Mouse (Mus musculus) adrenal gland, postnatal 10 days (tissue): ENCODE measurements at regions not wholly inside any gene's neighbourhood (a gene's known extent, or its start where the extent isn't known, plus 50 kb on each side); places are given as distances from the start of the nearest gene placed in this dataset.

ENCODE experiments used
- DNase-seq: peaks from one replicate; pipeline ENCODE4 v3.0.0; 2021; ENCODE audit warnings: mixed read lengths

- no peak for DNase-seq
Measured at GRCm38 (mm10) chr17:45928903-45929477, 103.2 kb downstream of the Vegfa start.

- DNase-seq = no peak
Measured at GRCm38 (mm10) chr17:45928013-45928412, 104.2 kb downstream of the Vegfa start.

GRCm38 (mm10) chr17:45925845-45926244 lies 106.3 kb downstream of the Vegfa start:
- DNase-seq = peak; percentile 48

- DNase-seq = no peak
Measured at GRCm38 (mm10) chr17:45924595-45924994, 107.6 kb downstream of the Vegfa start.

- DNase-seq = no peak
Measured at GRCm38 (mm10) chr17:45923217-45923730, 108.9 kb downstream of the Vegfa start.

GRCm38 (mm10) chr17:45917647-45918046 lies 114.5 kb downstream of the Vegfa start:
- no peak for DNase-seq

GRCm38 (mm10) chr17:45916937-45917336 lies 115.2 kb downstream of the Vegfa start:
- no peak for DNase-seq

- DNase-seq = no peak
Measured at GRCm38 (mm10) chr17:45914706-45915240, 117.4 kb downstream of the Vegfa start.

- DNase-seq = no peak
Measured at GRCm38 (mm10) chr17:45914237-45914636, 117.9 kb downstream of the Vegfa start.

- no peak for DNase-seq
Measured at GRCm38 (mm10) chr17:45913671-45914070, 118.5 kb downstream of the Vegfa start.

GRCm38 (mm10) chr17:45912165-45912564 lies 120.0 kb downstream of the Vegfa start:
- DNase-seq = no peak

- DNase-seq = no peak
Measured at GRCm38 (mm10) chr17:45911201-45911731, 120.9 kb downstream of the Vegfa start.

- DNase-seq = no peak
Measured at GRCm38 (mm10) chr17:45910245-45910644, 121.9 kb downstream of the Vegfa start.

GRCm38 (mm10) chr17:45907587-45907986 lies 124.6 kb downstream of the Vegfa start:
- no peak for DNase-seq

GRCm38 (mm10) chr17:45905596-45905995 lies 126.6 kb downstream of the Vegfa start:
- DNase-seq = peak; percentile 53

GRCm38 (mm10) chr17:45904251-45904650 lies 127.9 kb downstream of the Vegfa start:
- DNase-seq = no peak

- DNase-seq = no peak
Measured at GRCm38 (mm10) chr17:45903294-45903693, 128.9 kb downstream of the Vegfa start.

GRCm38 (mm10) chr17:45902668-45903067 lies 129.5 kb downstream of the Vegfa start:
- no peak for DNase-seq

GRCm38 (mm10) chr17:45896922-45897302 lies 135.3 kb downstream of the Vegfa start:
- no peak for DNase-seq

GRCm38 (mm10) chr17:45896142-45896921 lies 135.8 kb downstream of the Vegfa start:
- DNase-seq = no peak

GRCm38 (mm10) chr17:45894166-45894565 lies 138.0 kb downstream of the Vegfa start:
- DNase-seq = no peak

- peak; percentile 56 for DNase-seq
Measured at GRCm38 (mm10) chr17:45893698-45894097, 138.5 kb downstream of the Vegfa start.

- DNase-seq = peak; percentile 45
Measured at GRCm38 (mm10) chr17:45893094-45893493, 139.1 kb downstream of the Vegfa start.
